Mouse (Mus musculus) thymus, postnatal 4 days (tissue): ENCODE measurements around the gene Vstm2l.
A peak's percentile ranks its signal among the peaks of the same experiment; 100 is the strongest.

Source experiments
- DNase-seq: peaks from one replicate; pipeline ENCODE4 v3.0.0; 2021

Gene Vstm2l

GRCm38 (mm10) chr2:157914105-157914764 is at the start of gene Vstm2l:
TSS of gene Vstm2l (plus strand) at chr2:157914653.
- DNase-seq = peak; percentile 33

GRCm38 (mm10) chr2:157867126-157867525 is 47.3 kb upstream of the Vstm2l start:
- no peak for DNase-seq

GRCm38 (mm10) chr2:157870247-157870646 is 44.2 kb upstream of the Vstm2l start:
- no peak for DNase-seq

- DNase-seq = no peak
Observed at GRCm38 (mm10) chr2:157873223-157873622, 41.2 kb upstream of the Vstm2l start.

GRCm38 (mm10) chr2:157873691-157874090 is 40.8 kb upstream of the Vstm2l start:
- no peak for DNase-seq

GRCm38 (mm10) chr2:157875111-157875510 is 39.3 kb upstream of the Vstm2l start:
- no peak for DNase-seq

- DNase-seq = no peak
Observed at GRCm38 (mm10) chr2:157877394-157877793, 37.1 kb upstream of the Vstm2l start.

- no peak for DNase-seq
Observed at GRCm38 (mm10) chr2:157877967-157878366, 36.5 kb upstream of the Vstm2l start.

GRCm38 (mm10) chr2:157881939-157882338 is 32.5 kb upstream of the Vstm2l start:
- DNase-seq = no peak

- DNase-seq = no peak
Observed at GRCm38 (mm10) chr2:157887275-157888025, 27.0 kb upstream of the Vstm2l start.

GRCm38 (mm10) chr2:157891166-157891565 is 23.3 kb upstream of the Vstm2l start:
- DNase-seq = no peak

GRCm38 (mm10) chr2:157897131-157897530 is 17.3 kb upstream of the Vstm2l start:
- DNase-seq = no peak

- DNase-seq = peak; percentile 92
Observed at GRCm38 (mm10) chr2:157913204-157913636, 1.2 kb upstream of the Vstm2l start.

- no peak for DNase-seq
Observed at GRCm38 (mm10) chr2:157913705-157914104, 748 bp upstream of the Vstm2l start.

GRCm38 (mm10) chr2:157914889-157915517 is 550 bp downstream of the Vstm2l start:
- DNase-seq = peak; percentile 33

GRCm38 (mm10) chr2:157918529-157918928 is 4.1 kb downstream of the Vstm2l start:
- no peak for DNase-seq

GRCm38 (mm10) chr2:157921551-157921950 is 7.1 kb downstream of the Vstm2l start:
- DNase-seq = no peak

- DNase-seq = no peak
Observed at GRCm38 (mm10) chr2:157923406-157923805, 9.0 kb downstream of the Vstm2l start.

GRCm38 (mm10) chr2:157924504-157924903 is 10.1 kb downstream of the Vstm2l start:
- no peak for DNase-seq

- DNase-seq = no peak
Observed at GRCm38 (mm10) chr2:157926502-157926901, 12.0 kb downstream of the Vstm2l start.

- no peak for DNase-seq
Observed at GRCm38 (mm10) chr2:157926927-157927326, 12.5 kb downstream of the Vstm2l start.

- no peak for DNase-seq
Observed at GRCm38 (mm10) chr2:157927397-157927796, 12.9 kb downstream of the Vstm2l start.

GRCm38 (mm10) chr2:157927815-157928214 is 13.4 kb downstream of the Vstm2l start:
- DNase-seq = no peak

- no peak for DNase-seq
Observed at GRCm38 (mm10) chr2:157932655-157933054, 18.2 kb downstream of the Vstm2l start.
